Mouse (Mus musculus) myocyte (in vitro differentiated cells): ENCODE data around the gene Phf6. TPM values are rescaled to one million over a fixed set of nuclear protein-coding genes. Genes with fewer than 3 reads are reported as not detected.

Source experiments
- H3K27me3 ChIP-seq: one replicate; pipeline ENCODE4 v1.6.1; 2011; ENCODE audit not compliant: control insufficient read depth, insufficient read depth, insufficient read length
- H3K36me3 ChIP-seq: one replicate; pipeline ENCODE4 v1.6.1; 2011; ENCODE audit not compliant: control insufficient read depth, insufficient read depth
- H3K4me2 ChIP-seq: one replicate; pipeline ENCODE4 v1.6.1; 2011; ENCODE audit warnings: low read depth, control low read depth
- H3K4me3 ChIP-seq: one replicate; pipeline ENCODE4 v1.5.1; 2011; ENCODE audit warnings: mild to moderate bottlenecking, control low read depth, moderate library complexity
- H3K79me2 ChIP-seq: one replicate; pipeline ENCODE4 v1.6.1; 2011; ENCODE audit not compliant: control insufficient read depth, insufficient read depth
- H3ac ChIP-seq: one replicate; pipeline ENCODE4 v1.6.1; 2011; ENCODE audit not compliant: control insufficient read depth, insufficient read length
- CEBPB ChIP-seq: IDR thresholded peaks from 2 replicates; pipeline ENCODE4 v1.6.1; 2011; ENCODE audit warnings: mild to moderate bottlenecking, moderate library complexity; ENCODE audit not compliant: poor library complexity, insufficient read depth, severe bottlenecking
- E2F4 ChIP-seq: IDR thresholded peaks from one replicate; pipeline ENCODE4 v1.6.1; 2011; ENCODE audit warnings: mild to moderate bottlenecking, control low read depth, moderate library complexity; ENCODE audit not compliant: insufficient read depth
- MAX ChIP-seq: IDR thresholded peaks from one replicate; pipeline ENCODE4 v1.6.1; 2011; ENCODE audit warnings: low read depth, mild to moderate bottlenecking, control low read depth
- MYOD1 ChIP-seq, 3 experiments: IDR thresholded peaks; one replicate each; pipeline ENCODE4 v1.6.1; 2011; ENCODE audit warnings: control low read depth in 2 of 3, low read depth in 2 of 3, mild to moderate bottlenecking in 2 of 3, moderate library complexity in 1 of 3; ENCODE audit not compliant: insufficient read length in 2 of 3, control insufficient read depth in 1 of 3
- MYOG ChIP-seq, 3 experiments: IDR thresholded peaks; one replicate each; pipeline ENCODE4 v1.6.1; 2011; ENCODE audit warnings: control low read depth in 2 of 3, low read depth in 2 of 3, mild to moderate bottlenecking in 2 of 3; ENCODE audit not compliant: insufficient read length in 2 of 3, control insufficient read depth in 1 of 3, insufficient read depth in 1 of 3
- POLR2A ChIP-seq: IDR thresholded peaks from one replicate; pipeline ENCODE4 v1.6.1; 2011; ENCODE audit warnings: low read depth, mild to moderate bottlenecking, control low read depth, moderate library complexity; ENCODE audit not compliant: insufficient read length
- POLR2AphosphoS2 ChIP-seq: IDR thresholded peaks from one replicate; pipeline ENCODE4 v1.6.1; 2011; ENCODE audit warnings: low read depth, control low read depth; ENCODE audit not compliant: insufficient read length
- REST ChIP-seq: IDR thresholded peaks from one replicate; pipeline ENCODE4 v1.6.1; 2011; ENCODE audit warnings: mild to moderate bottlenecking, control low read depth, moderate library complexity; ENCODE audit not compliant: insufficient read depth, insufficient read length
- SRF ChIP-seq: IDR thresholded peaks from one replicate; pipeline ENCODE4 v1.6.1; 2011; ENCODE audit warnings: low read depth; ENCODE audit not compliant: control insufficient read depth, insufficient read length
- TCF12 ChIP-seq: IDR thresholded peaks from one replicate; pipeline ENCODE4 v1.6.1; 2011; ENCODE audit warnings: mild to moderate bottlenecking, control low read depth; ENCODE audit not compliant: poor library complexity, insufficient read depth, severe bottlenecking
- TCF3 ChIP-seq: IDR thresholded peaks from one replicate; pipeline ENCODE4 v1.6.1; 2011; ENCODE audit warnings: low read depth, control low read depth; ENCODE audit not compliant: insufficient read length
- USF1 ChIP-seq: IDR thresholded peaks from one replicate; pipeline ENCODE4 v1.6.1; 2011; ENCODE audit warnings: low read depth, mild to moderate bottlenecking, control low read depth, moderate library complexity
- polyA plus RNA-seq: library from polyadenylated mRNA; unstranded; fragments of >200 nt; fragmentation: generic; extraction: Trizol; gene quantifications from one replicate; pipeline ENCODE4 v1.2.1, GENCODE M21; 2012; ENCODE audit warnings: missing spikeins

Gene Phf6
- polyA plus RNA-seq, 1 experiment, result 4.2 TPM

- H3K4me3 ChIP-seq, result no peak overlapping the region
- no peak overlapping the region for H3ac ChIP-seq
- H3K4me2 ChIP-seq, result no peak overlapping the region
- TF ChIP-seq MYOG (IDR thresholded peaks at IDR 0.05; ENCODE audit: control insufficient read depth in 1 of 3, insufficient read depth in 1 of 3, insufficient read length in 2 of 3, low read depth in 2 of 3) (no peak), SRF (no peak), USF1 (no peak), TCF3 (no peak), CEBPB (no peak), TCF12 (no peak), POLR2AphosphoS2 (no peak), REST (no peak), MAX (no peak), POLR2A (no peak), MYOD1 (IDR thresholded peaks at IDR 0.05; ENCODE audit: control insufficient read depth in 1 of 3, insufficient read length in 2 of 3, low read depth in 2 of 3) (no peak), E2F4 (no peak)
- no peaks in the 10 kb centered on the region for H3K79me2 ChIP-seq
- H3K36me3 ChIP-seq, result peaks cover 9% of the 10 kb centered on the region
- H3K27me3 ChIP-seq, result no peaks in the 10 kb centered on the region
These were observed 18.1 kb downstream of the Phf6 start for GRCm38 (mm10) chrX:52930191-52930590.

- Histone ChIP-seq H3K4me2 (no peak overlapping the region), H3K36me3 (peaks cover 9% of the 10 kb centered on the region), H3K79me2 (no peaks in the 10 kb centered on the region), H3K4me3 (no peak overlapping the region), H3ac (no peak overlapping the region), H3K27me3 (no peaks in the 10 kb centered on the region)
- TF ChIP-seq TCF12 (no peak), MAX (no peak), MYOD1 (IDR thresholded peaks at IDR 0.05; ENCODE audit: control insufficient read depth in 1 of 3, insufficient read length in 2 of 3, low read depth in 2 of 3) (no peak), E2F4 (no peak), CEBPB (no peak), TCF3 (no peak), MYOG (IDR thresholded peaks at IDR 0.05; ENCODE audit: control insufficient read depth in 1 of 3, insufficient read depth in 1 of 3, insufficient read length in 2 of 3, low read depth in 2 of 3) (no peak), REST (no peak), SRF (no peak), POLR2A (no peak)
These were observed 20.1 kb downstream of the Phf6 start for GRCm38 (mm10) chrX:52932161-52932560.

- TF ChIP-seq MYOG (IDR thresholded peaks at IDR 0.05; ENCODE audit: control insufficient read depth in 1 of 3, insufficient read depth in 1 of 3, insufficient read length in 2 of 3, low read depth in 2 of 3) (no peak), USF1 (no peak), POLR2A (no peak), MYOD1 (IDR thresholded peaks at IDR 0.05; ENCODE audit: control insufficient read depth in 1 of 3, insufficient read length in 2 of 3, low read depth in 2 of 3) (no peak), SRF (no peak), MAX (no peak), REST (no peak), TCF12 (no peak), TCF3 (no peak), E2F4 (no peak), CEBPB (no peak), POLR2AphosphoS2 (no peak)
- Histone ChIP-seq H3K27me3 (no peaks in the 10 kb centered on the region), H3K4me2 (no peak overlapping the region), H3ac (no peak overlapping the region), H3K36me3 (peaks cover 9% of the 10 kb centered on the region), H3K79me2 (no peaks in the 10 kb centered on the region), H3K4me3 (no peak overlapping the region)
These were observed 22.4 kb downstream of the Phf6 start for GRCm38 (mm10) chrX:52934496-52934895.

- Histone ChIP-seq H3K79me2 (no peaks in the 10 kb centered on the region), H3ac (no peak overlapping the region), H3K27me3 (no peaks in the 10 kb centered on the region), H3K36me3 (no peaks in the 10 kb centered on the region), H3K4me2 (no peak overlapping the region), H3K4me3 (no peak overlapping the region)
- TF ChIP-seq REST, result no peak
- no peak for TF ChIP-seq MYOD1 (IDR thresholded peaks at IDR 0.05; ENCODE audit: control insufficient read depth in 1 of 3, insufficient read length in 2 of 3, low read depth in 2 of 3)
- TF ChIP-seq E2F4, result no peak
- no peak for TF ChIP-seq CEBPB
- no peak for TF ChIP-seq MYOG (IDR thresholded peaks at IDR 0.05; ENCODE audit: control insufficient read depth in 1 of 3, insufficient read depth in 1 of 3, insufficient read length in 2 of 3, low read depth in 2 of 3)
- TF ChIP-seq MAX, result no peak
- TF ChIP-seq TCF3, result no peak
- no peak for TF ChIP-seq POLR2AphosphoS2
- no peak for TF ChIP-seq SRF
- no peak for TF ChIP-seq USF1
- no peak for TF ChIP-seq TCF12
- TF ChIP-seq POLR2A, result no peak
These were observed 33.4 kb downstream of the Phf6 start for GRCm38 (mm10) chrX:52945509-52945908.

- H3K4me3 ChIP-seq, result no peak overlapping the region
- H3K36me3 ChIP-seq, result no peaks in the 10 kb centered on the region
- H3K79me2 ChIP-seq, result no peaks in the 10 kb centered on the region
- no peaks in the 10 kb centered on the region for H3K27me3 ChIP-seq
- no peak overlapping the region for H3K4me2 ChIP-seq
- no peak overlapping the region for H3ac ChIP-seq
- TF ChIP-seq POLR2A (no peak), MYOD1 (IDR thresholded peaks at IDR 0.05; ENCODE audit: control insufficient read depth in 1 of 3, insufficient read length in 2 of 3, low read depth in 2 of 3) (no peak), POLR2AphosphoS2 (no peak), REST (no peak), USF1 (no peak), MAX (no peak), MYOG (IDR thresholded peaks at IDR 0.05; ENCODE audit: control insufficient read depth in 1 of 3, insufficient read depth in 1 of 3, insufficient read length in 2 of 3, low read depth in 2 of 3) (no peak), TCF12 (no peak), SRF (no peak), TCF3 (no peak), E2F4 (no peak), CEBPB (no peak)
These were observed 37.6 kb downstream of the Phf6 start for GRCm38 (mm10) chrX:52949713-52950112.
